Mouse (Mus musculus) liver, embryonic 16.5 days (tissue): ENCODE measurements at regions not wholly inside any gene's neighbourhood (a gene's known extent, or its start where the extent isn't known, plus 50 kb on each side); places are given as distances from the start of the nearest gene placed in this dataset.

Source experiments
- ATAC-seq: fragments of 200-750 bp; cut with Nextera tagmentation; 2 replicates; pipeline ENCODE4 v1.8.0; 2017; ENCODE audit warnings: low read depth, mild to moderate bottlenecking, moderate number of reproducible peaks, moderate library complexity
- H3K27ac ChIP-seq: fragments of 300-500 bp; sonication (generic); 2 replicates; pipeline ENCODE4 v1.5.1; 2014; ENCODE audit warnings: mild to moderate bottlenecking, low read length
- H3K27me3 ChIP-seq: fragments of 300-500 bp; sonication (generic); 2 replicates; pipeline ENCODE4 v1.6.1; 2014; ENCODE audit warnings: low read depth, low read length, mixed read lengths; ENCODE audit not compliant: control insufficient read depth, insufficient read depth
- H3K36me3 ChIP-seq: fragments of 300-500 bp; sonication (generic); 2 replicates; pipeline ENCODE4 v1.6.1; 2014; ENCODE audit warnings: mild to moderate bottlenecking; ENCODE audit not compliant: control insufficient read depth, insufficient read depth
- H3K4me1 ChIP-seq: fragments of 300-500 bp; sonication (generic); 2 replicates; pipeline ENCODE4 v1.6.1; 2014; ENCODE audit warnings: low read depth, low read length, mixed read lengths; ENCODE audit not compliant: control insufficient read depth
- H3K4me2 ChIP-seq: fragments of 300-500 bp; sonication (generic); 2 replicates; pipeline ENCODE4 v1.6.1; 2014; ENCODE audit warnings: low read depth, low read length, mixed read lengths
- H3K4me3 ChIP-seq: fragments of 300-500 bp; sonication (generic); 2 replicates; pipeline ENCODE4 v1.5.1; 2014; ENCODE audit warnings: low read depth, mild to moderate bottlenecking, low read length
- H3K9ac ChIP-seq: fragments of 300-500 bp; sonication (generic); 2 replicates; pipeline ENCODE4 v1.6.1; 2014; ENCODE audit warnings: low read depth, low read length
- H3K9me3 ChIP-seq: fragments of 300-500 bp; sonication (generic); replicated peaks from 2 replicates; pipeline ENCODE4 v1.6.1; 2016; ENCODE audit warnings: low read length; ENCODE audit not compliant: control insufficient read depth
- WGBS: fragments of 180-500 bp; shearing (Covaris S2); extraction: QIAGEN DNeasy Blood & Tissue Kit; methylation state at CpG from one replicate; pipeline ENCODE4 v1.1.7; 2014; ENCODE audit not compliant: insufficient replicate concordance; 5-methylcytosine and 5-hydroxymethylcytosine counted together

DNA sequence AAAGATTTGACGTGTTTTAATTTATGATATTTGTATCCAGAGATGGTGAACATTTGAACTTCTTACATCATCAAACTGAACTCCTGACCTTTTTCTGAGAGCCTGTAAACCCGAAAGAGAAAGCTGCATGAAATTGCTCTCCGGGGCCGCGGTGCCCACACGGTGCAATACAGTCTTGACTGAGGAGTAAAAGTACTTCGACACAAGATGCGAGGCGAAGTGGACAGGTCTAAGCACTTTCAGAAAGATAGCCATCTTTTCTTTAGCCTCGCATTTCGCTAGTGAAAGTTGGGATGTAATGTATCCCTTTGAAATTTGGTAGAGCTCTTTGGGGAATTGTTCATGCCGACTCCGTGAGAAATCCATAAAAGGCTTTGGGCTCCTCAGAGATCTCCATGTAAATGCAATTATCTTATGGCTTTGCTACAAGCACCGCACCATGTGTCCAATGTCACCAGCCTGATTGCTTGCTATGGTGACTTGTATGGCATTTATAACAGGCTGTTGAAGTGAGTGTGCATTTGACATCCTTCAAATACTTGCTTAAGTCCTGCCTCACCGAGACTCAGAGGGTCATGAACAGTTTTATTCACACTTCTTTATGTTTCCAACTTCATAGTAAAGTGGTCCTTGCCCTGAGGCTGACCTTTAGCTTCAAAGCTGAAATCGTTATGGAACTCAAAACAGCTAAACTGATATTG lies 274.6 kb upstream of the Itga1 start:
- ATAC-seq, result no peak
- Histone ChIP-seq H3K36me3 (no peaks in the 10 kb centered on the region), H3K9ac (no peak overlapping the region), H3K4me3 (no peak overlapping the region), H3K4me1 (no peaks in the 10 kb centered on the region), H3K4me2 (no peak overlapping the region), H3K9me3 (no peaks in the 10 kb centered on the region), H3K27me3 (no peaks in the 10 kb centered on the region), H3K27ac (no peak overlapping the region)
- 71% methylated on average over 16 of the region's 16 CpGs for WGBS

DNA sequence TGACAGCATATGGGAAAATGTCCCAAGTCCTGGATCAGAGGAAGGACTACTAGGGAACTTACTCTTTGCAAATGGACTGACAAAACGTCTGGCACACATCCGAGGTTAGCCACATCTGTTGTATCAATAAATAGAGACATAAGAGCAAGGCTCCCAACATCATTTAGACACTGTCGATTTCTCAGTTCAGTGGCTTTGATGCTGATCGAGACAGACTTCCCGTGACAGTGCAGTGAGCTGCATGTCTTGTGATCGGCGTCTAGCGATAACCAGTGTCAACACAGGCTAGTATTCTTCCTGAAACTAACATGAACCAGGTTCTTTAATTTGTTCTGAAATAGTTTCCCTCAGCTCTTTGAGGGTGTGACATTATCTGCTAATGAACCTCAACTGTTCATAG lies 259.7 kb upstream of the Itga1 start:
- 58% methylated on average over 8 of the region's 8 CpGs for WGBS

GRCm38 (mm10) chr13:115347022-115347398 lies 245.2 kb upstream of the Itga1 start:
- Histone ChIP-seq H3K4me3 (no peak overlapping the region), H3K9ac (no peak overlapping the region), H3K9me3 (no peaks in the 10 kb centered on the region), H3K4me2 (no peak overlapping the region), H3K27me3 (no peaks in the 10 kb centered on the region), H3K27ac (no peak overlapping the region), H3K4me1 (no peaks in the 10 kb centered on the region), H3K36me3 (no peaks in the 10 kb centered on the region)
- no peak for ATAC-seq
- 64% methylated on average over 6 of the region's 6 CpGs for WGBS

More for the DNA sequence above, 259.7 kb upstream of the Itga1 start:
- no peaks in the 10 kb centered on the region for H3K4me1 ChIP-seq
- no peaks in the 10 kb centered on the region for H3K9me3 ChIP-seq
- ATAC-seq, result no peak
- no peaks in the 10 kb centered on the region for H3K36me3 ChIP-seq
- no peak overlapping the region for H3K27ac ChIP-seq
- no peak overlapping the region for H3K4me2 ChIP-seq
- no peaks in the 10 kb centered on the region for H3K27me3 ChIP-seq
- H3K4me3 ChIP-seq, result no peak overlapping the region
- H3K9ac ChIP-seq, result no peak overlapping the region

DNA sequence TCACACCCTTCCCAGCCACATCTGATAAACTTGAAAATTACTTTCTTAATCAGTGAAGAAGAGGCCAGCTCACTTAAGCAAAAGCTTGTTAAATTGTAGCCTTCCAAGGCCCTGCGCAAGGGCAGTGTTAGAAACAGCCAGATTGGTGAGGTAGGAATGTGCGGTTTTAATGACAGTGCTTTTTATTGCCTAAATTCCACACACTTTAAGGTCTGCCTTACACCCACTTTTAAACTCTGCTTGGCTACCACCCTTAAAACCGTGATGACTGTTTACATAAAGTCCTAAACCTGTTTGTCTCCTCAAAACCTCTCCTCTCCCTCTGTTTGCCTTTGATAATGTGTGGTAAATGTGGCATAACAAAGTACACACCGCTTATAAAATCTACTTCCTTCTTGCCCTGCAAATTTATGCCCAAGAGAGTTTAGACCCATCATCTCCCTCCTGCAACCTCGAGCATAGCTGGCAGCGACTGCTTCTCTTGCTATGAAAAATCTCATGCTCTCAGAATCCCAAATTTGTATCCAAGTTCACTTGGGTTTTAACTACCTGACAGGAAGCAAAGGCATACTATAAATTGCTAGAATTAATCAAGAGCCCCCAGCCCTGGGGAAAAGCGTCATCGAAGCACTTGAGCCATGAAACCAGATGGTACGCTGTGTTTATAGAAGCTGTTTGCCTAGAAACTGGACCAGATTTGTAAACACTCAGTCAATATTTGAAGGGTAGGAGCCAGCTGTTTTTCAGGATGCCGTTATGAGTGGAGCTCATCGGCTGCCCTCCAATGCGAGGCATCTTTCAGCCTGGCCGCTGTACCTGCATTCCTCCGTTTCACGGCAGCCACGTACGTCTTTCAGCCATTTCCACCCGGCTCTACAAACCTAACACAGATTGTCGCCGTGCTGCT lies 244.6 kb upstream of the Itga1 start:
- ATAC-seq, result no peak
- H3K4me2 ChIP-seq, result no peak overlapping the region

GRCm38 (mm10) chr13:115329000-115329960 lies 227.5 kb upstream of the Itga1 start:
- H3K9ac ChIP-seq, result no peak overlapping the region
- no peak overlapping the region for H3K4me2 ChIP-seq
- H3K27me3 ChIP-seq, result no peaks in the 10 kb centered on the region
- no peaks in the 10 kb centered on the region for H3K36me3 ChIP-seq
- no peak overlapping the region for H3K4me3 ChIP-seq
- no peak for ATAC-seq
- no peaks in the 10 kb centered on the region for H3K4me1 ChIP-seq
- 69% methylated on average over 9 of the region's 9 CpGs for WGBS
- no peaks in the 10 kb centered on the region for H3K9me3 ChIP-seq
- H3K27ac ChIP-seq, result no peak overlapping the region

More for the DNA sequence above, 244.6 kb upstream of the Itga1 start:
- H3K9ac ChIP-seq, result no peak overlapping the region
- no peaks in the 10 kb centered on the region for H3K4me1 ChIP-seq
- 58% methylated on average over 20 of the region's 20 CpGs for WGBS
- no peak overlapping the region for H3K4me3 ChIP-seq
- H3K36me3 ChIP-seq, result no peaks in the 10 kb centered on the region
- H3K27ac ChIP-seq, result no peak overlapping the region
- no peaks in the 10 kb centered on the region for H3K9me3 ChIP-seq
- H3K27me3 ChIP-seq, result no peaks in the 10 kb centered on the region

DNA sequence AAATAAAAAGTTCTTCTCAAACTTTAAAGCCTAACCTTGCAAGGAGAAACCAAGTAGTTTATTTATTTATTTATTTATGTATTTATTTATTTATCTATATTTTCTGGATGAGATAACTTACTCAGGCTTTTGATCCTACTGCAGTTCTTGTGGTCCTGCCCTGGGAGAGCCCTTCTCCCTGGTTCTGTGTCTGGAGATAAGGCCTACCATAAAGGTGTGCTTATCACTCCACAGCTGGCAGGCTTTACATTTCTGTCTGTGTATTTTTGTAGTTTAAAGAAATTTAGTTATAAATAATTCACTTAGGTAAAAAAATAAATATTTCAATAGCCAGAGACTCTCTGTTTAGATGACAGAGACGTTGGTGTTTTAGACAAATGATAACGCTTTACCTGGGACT lies 224.5 kb upstream of the Itga1 start:
- no peaks in the 10 kb centered on the region for H3K9me3 ChIP-seq
- H3K9ac ChIP-seq, result no peak overlapping the region
- H3K4me1 ChIP-seq, result no peaks in the 10 kb centered on the region
- no peaks in the 10 kb centered on the region for H3K36me3 ChIP-seq
- WGBS, result 62% methylated on average over 2 of the region's 2 CpGs
- peak; percentile 97 for ATAC-seq
- no peak overlapping the region for H3K4me3 ChIP-seq
- no peak overlapping the region for H3K27ac ChIP-seq
- no peaks in the 10 kb centered on the region for H3K27me3 ChIP-seq
- H3K4me2 ChIP-seq, result no peak overlapping the region

GRCm38 (mm10) chr13:115316681-115317080 lies 214.9 kb upstream of the Itga1 start:
- no peaks in the 10 kb centered on the region for H3K9me3 ChIP-seq
- no peak overlapping the region for H3K9ac ChIP-seq
- H3K27me3 ChIP-seq, result no peaks in the 10 kb centered on the region
- H3K4me3 ChIP-seq, result no peak overlapping the region
- no peak overlapping the region for H3K27ac ChIP-seq
- no peak overlapping the region for H3K4me2 ChIP-seq
- ATAC-seq, result no peak
- H3K4me1 ChIP-seq, result no peaks in the 10 kb centered on the region
- no peaks in the 10 kb centered on the region for H3K36me3 ChIP-seq
- 51% methylated on average over 3 of the region's 3 CpGs for WGBS

DNA sequence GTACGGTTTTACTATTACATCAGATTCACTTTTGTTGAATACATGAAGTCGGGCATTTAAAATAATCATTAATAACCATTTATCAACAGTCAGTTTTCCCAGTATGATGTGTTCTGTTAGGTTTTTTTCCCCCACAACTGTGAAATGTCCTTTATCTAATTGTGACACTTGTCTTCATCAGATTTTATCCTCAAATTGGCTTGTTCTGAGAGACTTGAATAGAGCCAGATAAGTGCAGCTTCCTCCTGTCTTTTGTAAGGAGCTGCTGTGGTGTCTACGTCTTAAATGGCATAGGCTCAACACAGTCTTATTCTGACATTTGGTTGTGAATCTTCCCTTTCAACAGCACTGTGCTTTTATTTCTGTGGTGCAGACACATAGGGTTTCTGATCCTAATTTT lies 206.8 kb upstream of the Itga1 start:
- Histone ChIP-seq H3K4me1 (no peaks in the 10 kb centered on the region), H3K9me3 (no peaks in the 10 kb centered on the region), H3K9ac (no peak overlapping the region), H3K27ac (no peak overlapping the region), H3K36me3 (no peaks in the 10 kb centered on the region), H3K4me3 (no peak overlapping the region), H3K27me3 (no peaks in the 10 kb centered on the region), H3K4me2 (no peak overlapping the region)
- no peak for ATAC-seq
- WGBS, result 53% methylated on average over 3 of the region's 3 CpGs
